Mouse (Mus musculus): Measurements from ENCODE around the gene Synj2bp.
A peak's percentile ranks its signal among the peaks of the same experiment; 100 is the strongest.
"Not testable (repeated sequence)": the region's sequence is repeated elsewhere in the genome, so short reads cannot be mapped to it uniquely, and the experiment has no call there.

The Synj2bp gene

DNA sequence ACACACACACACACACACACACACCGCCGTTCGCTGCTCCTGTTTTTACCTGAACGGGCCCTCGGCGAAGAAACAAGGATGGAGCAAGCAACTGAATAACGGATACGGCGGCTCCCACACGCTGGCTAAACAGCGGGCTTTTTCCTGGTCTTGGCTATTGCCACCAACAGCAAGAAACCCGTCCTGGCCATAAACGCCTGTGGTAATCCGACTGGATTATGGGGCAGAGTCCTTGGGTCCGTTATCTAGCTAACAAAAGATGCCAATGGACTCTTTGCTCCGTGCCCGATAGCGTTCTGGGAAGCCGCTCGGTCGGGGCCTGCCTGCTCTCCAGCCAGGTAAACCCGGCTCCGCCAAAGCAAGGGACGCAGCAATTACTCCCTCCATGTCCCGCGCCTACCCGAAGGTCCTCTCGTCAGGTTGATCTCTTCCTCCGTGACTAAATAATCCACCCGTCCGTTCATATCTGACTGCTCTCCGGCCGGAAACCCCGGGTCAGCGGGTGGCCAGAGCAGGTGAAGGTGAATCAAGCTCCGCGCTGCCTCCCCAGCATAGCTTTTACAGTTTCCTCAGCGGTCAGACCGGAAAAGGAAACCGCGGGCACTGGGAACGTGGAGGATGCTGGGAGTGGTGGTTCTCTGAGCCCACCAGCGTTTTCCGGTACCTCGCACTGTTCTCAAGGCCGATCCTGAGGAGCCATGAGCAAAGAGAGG is at the start of gene Synj2bp, which contains the start of gene Gm20498:
Synj2bp (minus strand) TSS at position 596 of the 713 bp plus-strand sequence.
Gm20498 (minus strand) TSS at position 590 of the 713 bp plus-strand sequence.
- DNase-seq (ENCODE audit: low read depth, low spot score) = peak; percentile 69

DNA sequence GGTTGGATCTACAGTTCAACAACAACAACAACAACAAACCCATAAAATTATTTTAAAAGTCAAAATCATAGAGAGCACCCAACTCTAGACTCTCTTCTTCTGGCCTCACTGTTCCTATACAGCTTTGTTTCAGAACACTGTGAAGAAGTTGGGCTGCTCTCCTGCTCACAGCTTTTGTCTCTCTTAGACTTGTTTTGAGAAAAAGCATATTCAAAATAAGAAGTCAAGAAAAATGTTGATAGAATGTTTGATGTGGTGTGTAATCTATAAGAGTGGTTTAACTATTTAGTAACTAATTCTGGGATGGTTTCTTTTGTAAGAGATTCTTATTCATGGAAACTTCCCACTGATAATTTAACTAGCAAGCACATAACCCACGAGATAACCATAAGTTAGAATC is 35.7 kb upstream of the Synj2bp start, which contains the start of gene Adam21:
Adam21 (minus strand) TSS at position 101 of the 400 bp plus-strand sequence.
- no peak for DNase-seq (ENCODE audit: low read depth, low spot score)

GRCm38 (mm10) chr12:81567931-81568330 is 35.2 kb upstream of the Synj2bp start:
- no peak for DNase-seq (ENCODE audit: low read depth, low spot score)

DNA sequence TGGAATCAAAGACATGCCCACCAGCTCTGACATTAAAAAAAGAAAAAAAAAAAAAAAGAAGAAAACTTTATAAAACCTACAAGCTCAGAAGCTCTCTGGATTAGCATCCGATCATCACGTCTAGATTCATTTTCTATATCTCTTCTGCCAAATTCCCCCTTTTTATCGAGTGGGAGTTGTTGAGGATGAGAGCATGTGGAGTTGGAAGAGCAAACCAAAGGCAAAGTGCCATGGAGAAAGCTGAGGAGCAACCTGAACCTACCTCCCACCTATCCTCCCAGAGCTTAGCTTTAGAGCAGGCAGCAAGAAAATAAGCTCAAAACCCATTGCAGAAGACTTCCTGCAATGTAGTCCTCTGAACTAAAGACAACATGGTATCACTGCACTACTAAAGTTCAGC is 31.5 kb upstream of the Synj2bp start:
- DNase-seq (ENCODE audit: low read depth, low spot score) = no peak

GRCm38 (mm10) chr12:81549286-81549685 is 16.6 kb upstream of the Synj2bp start:
- no peak for DNase-seq (ENCODE audit: low read depth, low spot score)

GRCm38 (mm10) chr12:81547163-81547562 is 14.5 kb upstream of the Synj2bp start:
- DNase-seq (ENCODE audit: low read depth, low spot score) = no peak

GRCm38 (mm10) chr12:81533029-81533419 is 313 bp upstream of the Synj2bp start:
- DNase-seq (ENCODE audit: low read depth, low spot score) = no peak

DNA sequence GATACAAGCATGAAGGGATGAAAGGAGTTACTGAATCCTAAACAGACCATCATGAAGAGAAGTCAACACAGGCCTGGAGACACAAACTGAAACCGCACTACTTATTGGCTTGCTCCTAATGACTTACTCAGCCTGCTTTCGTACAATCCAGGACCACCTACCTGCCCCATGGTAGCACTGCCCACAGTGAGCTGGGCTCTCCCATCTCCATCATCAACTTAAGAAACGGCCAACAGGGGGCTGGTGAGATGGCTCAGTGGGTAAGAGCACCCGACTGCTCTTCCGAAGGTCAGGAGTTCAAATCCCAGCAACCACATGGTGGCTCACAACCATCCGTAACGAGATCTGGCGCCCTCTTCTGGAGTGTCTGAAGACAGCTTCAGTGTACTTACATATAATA is 2.1 kb downstream of the Synj2bp start:
- not testable (repeated sequence) for DNase-seq (ENCODE audit: low read depth, low spot score)

GRCm38 (mm10) chr12:81496906-81497305 is 35.8 kb downstream of the Synj2bp start:
- not testable (repeated sequence) for DNase-seq (ENCODE audit: low read depth, low spot score)

DNA sequence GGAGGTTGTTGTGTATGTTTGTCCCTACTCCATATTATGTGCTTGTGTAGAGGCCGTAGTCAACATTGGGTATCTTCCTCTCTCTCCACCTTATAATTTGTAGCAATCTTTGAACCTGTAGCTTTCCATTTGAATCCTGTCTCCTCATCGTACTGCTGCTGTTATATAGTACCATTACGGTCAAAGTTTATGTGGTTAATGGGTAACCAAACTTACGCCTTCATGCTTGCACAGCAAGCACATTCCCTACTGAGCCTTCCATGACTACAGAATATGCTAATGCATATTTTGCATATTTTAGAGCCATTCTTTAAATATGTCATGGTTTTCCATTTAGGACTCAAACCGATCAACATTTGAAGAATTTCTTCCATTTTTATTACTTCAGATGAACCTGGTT is 42.2 kb downstream of the Synj2bp start:
- no peak for DNase-seq (ENCODE audit: low read depth, low spot score)

GRCm38 (mm10) chr12:81485311-81485710 is 47.4 kb downstream of the Synj2bp start:
- no peak for DNase-seq (ENCODE audit: low read depth, low spot score)

DNA sequence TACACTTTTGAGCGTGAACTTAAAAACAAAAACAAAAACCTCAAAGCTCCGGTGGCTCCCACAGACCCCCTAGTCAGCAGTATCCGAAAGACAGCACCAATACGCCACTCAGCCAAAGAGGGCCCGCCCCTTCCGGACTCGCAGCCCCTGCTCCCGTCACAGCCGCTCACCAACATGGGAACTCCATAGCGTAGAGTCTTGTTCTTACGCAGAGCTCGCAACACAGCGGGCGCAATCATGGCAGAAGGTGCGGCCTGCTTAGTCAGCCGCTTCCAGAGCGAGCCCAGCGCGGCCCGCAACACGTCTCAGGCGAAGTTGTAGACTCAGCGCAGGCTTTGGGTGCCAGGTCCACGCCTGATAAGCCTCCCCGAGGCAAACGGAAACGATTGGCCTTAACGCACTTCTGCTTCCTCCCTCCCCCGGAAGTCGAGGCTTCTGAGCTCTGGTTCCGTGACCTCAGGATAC is 48.0 kb downstream of the Synj2bp start, which contains the start of gene Cox16:
Cox16 (minus strand) TSS at position 401 of the 465 bp plus-strand sequence.
- DNase-seq (ENCODE audit: low read depth, low spot score) = peak; percentile 77

- DNase-seq (ENCODE audit: low read depth, low spot score) = no peak
These were observed 48.5 kb downstream of the Synj2bp start for GRCm38 (mm10) chr12:81484212-81484611.

DNA sequence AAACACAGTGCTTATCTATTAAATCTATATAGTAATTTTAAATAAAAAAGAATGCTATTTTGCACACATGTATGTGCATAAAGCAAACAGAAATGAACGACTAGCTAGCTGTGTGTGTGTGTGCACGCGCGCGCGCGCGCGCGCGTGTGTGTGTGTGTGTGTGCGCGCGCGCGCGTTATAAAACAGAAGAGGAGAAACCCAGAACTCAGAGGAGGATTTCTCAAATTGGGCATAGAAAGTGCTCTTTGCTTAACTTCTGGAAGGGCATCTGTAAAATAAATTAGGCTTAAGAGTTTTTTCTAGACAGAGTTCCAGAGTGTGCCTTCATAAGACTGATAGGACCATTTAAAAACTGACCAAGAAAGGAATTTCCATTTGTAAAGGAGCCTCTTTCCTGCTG is 49.1 kb downstream of the Synj2bp start:
- no peak for DNase-seq (ENCODE audit: low read depth, low spot score)

DNA sequence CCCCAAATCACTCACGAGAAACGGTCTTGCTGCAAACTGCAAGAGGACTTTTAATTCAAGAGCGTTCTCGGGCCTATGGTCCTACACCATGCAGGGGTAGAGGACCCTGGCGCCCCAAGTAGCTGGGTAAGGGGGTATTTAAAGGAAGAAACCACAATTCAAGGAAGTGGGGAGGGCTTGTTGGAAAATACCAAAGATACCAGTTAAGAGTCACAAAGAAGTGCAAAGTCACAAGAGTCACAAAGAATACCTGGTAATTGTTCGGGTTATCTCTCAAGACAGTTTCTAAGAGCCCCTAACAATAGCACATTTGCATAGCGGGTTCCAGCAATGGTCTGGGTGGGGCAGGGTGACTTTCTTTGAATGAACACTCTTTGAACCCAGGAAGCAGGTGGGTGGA is 73.7 kb downstream of the Synj2bp start:
- not testable (repeated sequence) for DNase-seq (ENCODE audit: low read depth, low spot score)

Data from skeletal muscle tissue, adult 2 months (tissue).